Mouse (Mus musculus) hindbrain, embryonic 11.5 days (tissue): ENCODE results near the gene Thada. TPM values are rescaled to one million over a fixed set of nuclear protein-coding genes. Genes with fewer than 3 reads are reported as not detected.

Source experiments
- ATAC-seq: fragments of 200-750 bp; cut with Nextera tagmentation; 2 replicates; pipeline ENCODE4 v1.8.0; 2017; ENCODE audit warnings: mild to moderate bottlenecking, moderate TSS enrichment, moderate library complexity; ENCODE audit not compliant: low FRiP score
- DNase-seq: peaks from one replicate; pipeline ENCODE4 v3.0.0-alpha.2; 2015; ENCODE audit warnings: low spot score
- H3K27ac ChIP-seq: fragments of 300-500 bp; sonication (generic); 2 replicates; pipeline ENCODE4 v1.5.1; 2014; ENCODE audit warnings: mild to moderate bottlenecking, low read depth, low read length
- H3K27me3 ChIP-seq: fragments of 300-500 bp; sonication (generic); 2 replicates; pipeline ENCODE4 v1.6.1; 2014; ENCODE audit warnings: mild to moderate bottlenecking, low read length, moderate library complexity, mixed read lengths; ENCODE audit not compliant: control insufficient read depth, insufficient read depth
- H3K36me3 ChIP-seq: fragments of 300-500 bp; sonication (generic); 2 replicates; pipeline ENCODE4 v1.6.1; 2014; ENCODE audit warnings: mild to moderate bottlenecking, low read length, moderate library complexity, mixed read lengths; ENCODE audit not compliant: control insufficient read depth, insufficient read depth
- H3K4me1 ChIP-seq: fragments of 300-500 bp; sonication (generic); replicated peaks from 2 replicates; pipeline ENCODE4 v1.6.1; 2014; ENCODE audit warnings: low read length, mixed read lengths; ENCODE audit not compliant: control insufficient read depth, insufficient read depth
- H3K4me2 ChIP-seq: fragments of 300-500 bp; sonication (generic); replicated peaks from 2 replicates; pipeline ENCODE4 v1.6.1; 2014; ENCODE audit warnings: mild to moderate bottlenecking, low read depth, low read length
- H3K4me3 ChIP-seq: fragments of 300-500 bp; sonication (generic); 2 replicates; pipeline ENCODE4 v1.5.1; 2014; ENCODE audit warnings: low read depth, low read length
- H3K9ac ChIP-seq: fragments of 300-500 bp; sonication (generic); 2 replicates; pipeline ENCODE4 v1.6.1; 2014; ENCODE audit warnings: low read depth, low read length
- H3K9me3 ChIP-seq: fragments of 300-500 bp; sonication (generic); 2 replicates; pipeline ENCODE4 v1.6.1; 2016; ENCODE audit warnings: low read length; ENCODE audit not compliant: control insufficient read depth
- WGBS: fragments of 180-500 bp; shearing (Covaris S2); extraction: QIAGEN DNeasy Blood & Tissue Kit; methylation state at CpG from one replicate; pipeline ENCODE4 v1.1.7; 2014; 5-methylcytosine and 5-hydroxymethylcytosine counted together
- polyA plus RNA-seq: library from polyadenylated mRNA; unstranded; fragments of >200 nt; fragmentation: Nextera tagmentation; extraction: Ambion mirVana; gene quantifications from 2 replicates; pipeline ENCODE4 v1.2.1, GENCODE M21; 2014

The Thada gene
- polyA plus RNA-seq, 1 experiment from 2014 or later, result 13.1 TPM

- no peak overlapping the region for H3K4me3 ChIP-seq
- H3K27ac ChIP-seq, result no peak overlapping the region
- H3K9ac ChIP-seq, result no peak overlapping the region
- no peaks in the 10 kb centered on the region for H3K36me3 ChIP-seq
- ATAC-seq, result no peak
- 66% methylated on average over 6 of the region's 6 CpGs for WGBS
- DNase-seq, result no peak
- 0 out of 2 replicates have a peak, but pooled peaks cover 3% of the 10 kb centered on the region for H3K27me3 ChIP-seq
- no peak overlapping the region for H3K4me2 ChIP-seq
- no peaks in the 10 kb centered on the region for H3K9me3 ChIP-seq
- 0 out of 2 replicates have a peak, but pooled peaks cover 2% of the 10 kb centered on the region for H3K4me1 ChIP-seq
Observed at GRCm38 (mm10) chr17:84157743-84158460, 308.1 kb downstream of the Thada start.

GRCm38 (mm10) chr17:84156748-84157742 is 309.0 kb downstream of the Thada start:
- no peak for DNase-seq
- WGBS, result 36% methylated on average over 19 of the region's 19 CpGs
- H3K27ac ChIP-seq, result no peak overlapping the region
- no peak overlapping the region for H3K9ac ChIP-seq
- H3K4me1 ChIP-seq, result 0 out of 2 replicates have a peak, but pooled peaks cover 2% of the 10 kb centered on the region
- no peak overlapping the region for H3K4me2 ChIP-seq
- no peak overlapping the region for H3K4me3 ChIP-seq
- H3K36me3 ChIP-seq, result no peaks in the 10 kb centered on the region
- 0 out of 2 replicates have a peak, but pooled peaks cover 3% of the 10 kb centered on the region for H3K27me3 ChIP-seq
- H3K9me3 ChIP-seq, result no peaks in the 10 kb centered on the region
- ATAC-seq, result no peak

GRCm38 (mm10) chr17:84156227-84156573 is 309.8 kb downstream of the Thada start:
- 0 out of 2 replicates have a peak, but pooled peaks cover 2% of the 10 kb centered on the region for H3K4me1 ChIP-seq
- H3K9ac ChIP-seq, result no peak overlapping the region
- no peak for ATAC-seq
- 57% methylated on average over 13 of the region's 13 CpGs for WGBS
- 0 out of 2 replicates have a peak, but pooled peaks cover 3% of the 10 kb centered on the region for H3K27me3 ChIP-seq
- DNase-seq, result no peak
- no peak overlapping the region for H3K4me2 ChIP-seq
- H3K4me3 ChIP-seq, result no peak overlapping the region
- no peaks in the 10 kb centered on the region for H3K36me3 ChIP-seq
- H3K27ac ChIP-seq, result no peak overlapping the region
- no peaks in the 10 kb centered on the region for H3K9me3 ChIP-seq

- H3K9ac ChIP-seq, result no peak overlapping the region
- WGBS, result 80% methylated on average over 8 of the region's 8 CpGs
- DNase-seq (no peak), ATAC-seq (no peak)
- no peak overlapping the region for H3K4me2 ChIP-seq
- no peak overlapping the region for H3K27ac ChIP-seq
- H3K9me3 ChIP-seq, result no peaks in the 10 kb centered on the region
- H3K4me1 ChIP-seq, result 0 out of 2 replicates have a peak, but pooled peaks cover 2% of the 10 kb centered on the region
- no peak overlapping the region for H3K4me3 ChIP-seq
- H3K36me3 ChIP-seq, result no peaks in the 10 kb centered on the region
- 0 out of 2 replicates have a peak, but pooled peaks cover 3% of the 10 kb centered on the region for H3K27me3 ChIP-seq
Observed at GRCm38 (mm10) chr17:84155516-84156226, 310.3 kb downstream of the Thada start.

GRCm38 (mm10) chr17:84155029-84155338 is 311.0 kb downstream of the Thada start:
- 92% methylated on average over 6 of the region's 6 CpGs for WGBS
- ATAC-seq, result no peak
- H3K27me3 ChIP-seq, result 0 out of 2 replicates have a peak, but pooled peaks cover 3% of the 10 kb centered on the region
- H3K4me3 ChIP-seq, result no peak overlapping the region
- no peak overlapping the region for H3K9ac ChIP-seq
- H3K4me2 ChIP-seq, result no peak overlapping the region
- no peak for DNase-seq
- 0 out of 2 replicates have a peak, but pooled peaks cover 2% of the 10 kb centered on the region for H3K4me1 ChIP-seq
- no peaks in the 10 kb centered on the region for H3K36me3 ChIP-seq
- no peaks in the 10 kb centered on the region for H3K9me3 ChIP-seq
- no peak overlapping the region for H3K27ac ChIP-seq

GRCm38 (mm10) chr17:84154302-84155028 is 311.5 kb downstream of the Thada start:
- Histone ChIP-seq H3K4me3 (no peak overlapping the region), H3K27me3 (0 out of 2 replicates have a peak, but pooled peaks cover 3% of the 10 kb centered on the region), H3K4me1 (0 out of 2 replicates have a peak, but pooled peaks cover 2% of the 10 kb centered on the region), H3K4me2 (no peak overlapping the region), H3K36me3 (no peaks in the 10 kb centered on the region), H3K9ac (no peak overlapping the region), H3K27ac (no peak overlapping the region), H3K9me3 (no peaks in the 10 kb centered on the region)
- ATAC-seq (no peak), DNase-seq (no peak)
- WGBS, result 87% methylated on average over 11 of the region's 11 CpGs

GRCm38 (mm10) chr17:84152976-84153786 is 312.8 kb downstream of the Thada start:
- DNase-seq, result no peak
- H3K4me3 ChIP-seq, result no peak overlapping the region
- H3K4me1 ChIP-seq, result peaks cover 5% of the 10 kb centered on the region; the same call in 1 of the 2 replicates
- WGBS, result 76% methylated on average over 12 of the region's 12 CpGs
- no peaks in the 10 kb centered on the region for H3K36me3 ChIP-seq
- 0 out of 2 replicates have a peak, but pooled peaks cover 3% of the 10 kb centered on the region for H3K27me3 ChIP-seq
- H3K4me2 ChIP-seq, result no peak overlapping the region
- H3K9ac ChIP-seq, result no peak overlapping the region
- no peaks in the 10 kb centered on the region for H3K9me3 ChIP-seq
- H3K27ac ChIP-seq, result no peak overlapping the region
- no peak for ATAC-seq
